Comparison of ENCODE assay signal across 8 mouse cellular contexts in the genomic region with DNA sequence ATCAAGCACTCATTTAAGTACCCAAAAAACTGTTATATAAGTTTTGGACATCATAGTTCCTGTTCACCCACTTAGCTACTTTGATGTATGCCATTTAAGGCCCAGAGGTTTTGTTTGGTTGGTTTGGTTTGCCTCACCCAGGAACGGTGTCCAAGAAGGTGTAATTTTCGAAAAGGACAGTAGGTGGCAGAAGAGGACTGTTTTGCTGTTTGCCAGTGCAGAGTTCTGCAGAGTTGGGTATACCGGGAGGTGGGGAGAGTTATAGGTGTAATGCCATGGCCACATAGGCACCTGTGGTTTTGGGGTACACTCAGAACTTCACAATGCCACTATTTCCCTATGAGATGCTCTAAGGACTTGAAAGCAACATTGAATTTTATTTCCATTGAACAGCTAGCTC. TPM values are rescaled to one million over a fixed set of nuclear protein-coding genes. Genes with fewer than 3 reads are reported as not detected.
DNase-seq lines count a peak whose midpoint lies in the region; ATAC-seq lines count a peak whose summit lies in the region.

No protein-coding gene starts in this region.

- no peak for ATAC-seq in heart, embryonic 11.5 days (replicated peaks; ENCODE audit: insufficient number of reproducible peaks, low FRiP score, low TSS enrichment)
- peak; percentile 71 for ATAC-seq in intestine, embryonic 15.5 days

- 0 out of 2 replicates have a peak, but pooled peaks cover 6% of the 10 kb centered on the region for H3K4me1 ChIP-seq in heart, embryonic 11.5 days (ENCODE audit: control insufficient read depth, insufficient read depth, low read length)
- H3K4me1 ChIP-seq in intestine, embryonic 15.5 days (replicated peaks): no peaks in the 10 kb centered on the region
- no peaks in the 10 kb centered on the region for H3K4me1 ChIP-seq in midbrain, embryonic 10.5 days

- no peak overlapping the region for H3K4me3 ChIP-seq in heart, embryonic 11.5 days (ENCODE audit: low read depth, low read length)
- H3K4me3 ChIP-seq in intestine, embryonic 15.5 days (replicated peaks): no peak overlapping the region
- no peak overlapping the region for H3K4me3 ChIP-seq in midbrain, embryonic 10.5 days

- DNase-seq in heart, adult 11 months: peak; percentile 93
- peak; percentile 45 for DNase-seq in cerebellum, adult 9-11 months
- DNase-seq in frontal cortex, postnatal 10 days (ENCODE audit: low spot score in 2 of 2): peak; percentile 23 to 66
- DNase-seq in left cerebral cortex, postnatal 14 days (ENCODE audit: low spot score in 2 of 2): peak; percentile 80 to 85
- DNase-seq in midbrain, embryonic 10.5 days (ENCODE audit: low spot score): peak; percentile 52
- peak; percentile 55 for DNase-seq in skeletal muscle tissue, adult 2 months (ENCODE audit: low read depth, low spot score)

- H3K9me3 ChIP-seq in heart, embryonic 11.5 days (replicated peaks; ENCODE audit: control insufficient read depth, low read length): no peaks in the 10 kb centered on the region
- H3K9me3 ChIP-seq in intestine, embryonic 15.5 days: no peaks in the 10 kb centered on the region
- H3K9me3 ChIP-seq in midbrain, embryonic 10.5 days (replicated peaks): no peaks in the 10 kb centered on the region

- no peaks in the 10 kb centered on the region for H3K36me3 ChIP-seq in heart, embryonic 11.5 days (ENCODE audit: control insufficient read depth, insufficient read depth, low read length)
- H3K36me3 ChIP-seq in intestine, embryonic 15.5 days: no peaks in the 10 kb centered on the region
- H3K36me3 ChIP-seq in midbrain, embryonic 10.5 days: no peaks in the 10 kb centered on the region

- no peak overlapping the region for H3K27ac ChIP-seq in heart, embryonic 11.5 days (ENCODE audit: low read depth, low read length)
- no peak overlapping the region for H3K27ac ChIP-seq in intestine, embryonic 15.5 days
- H3K27ac ChIP-seq in midbrain, embryonic 10.5 days (replicated peaks): no peak overlapping the region

- intact Hi-C loops in left cerebral cortex, postnatal 14 days (cut with DNase I): loop anchor here (1.0 to 2.0 kb wide), 2 partner anchors 103 to 157 kb away; no protein-coding TSS in a partner anchor

- WGBS in heart, embryonic 11.5 days (ENCODE audit: insufficient replicate concordance): under 1% methylated on average over 3 of the region's 3 CpGs
- 0% methylated on average over 3 of the region's 3 CpGs for WGBS in intestine, embryonic 15.5 days
- 4% methylated on average over 3 of the region's 3 CpGs for WGBS in midbrain, embryonic 10.5 days

- no peaks in the 10 kb centered on the region for H3K27me3 ChIP-seq in heart, embryonic 11.5 days (ENCODE audit: control insufficient read depth, insufficient read depth, low read length)
- H3K27me3 ChIP-seq in intestine, embryonic 15.5 days (replicated peaks): no peaks in the 10 kb centered on the region
- H3K27me3 ChIP-seq in midbrain, embryonic 10.5 days (ENCODE audit: low read depth, poor library complexity, severe bottlenecking): no peaks in the 10 kb centered on the region

- H3K9ac ChIP-seq in heart, embryonic 11.5 days (ENCODE audit: low read depth, low read length): no peak overlapping the region
- no peak overlapping the region for H3K9ac ChIP-seq in intestine, embryonic 15.5 days

- H3K4me2 ChIP-seq in heart, embryonic 11.5 days: no peak overlapping the region
- no peak overlapping the region for H3K4me2 ChIP-seq in intestine, embryonic 15.5 days (replicated peaks)

RNA-seq across cellular contexts. Expression of a gene that starts 38.7 kb away (rescaled TPM):
- 0.20 TPM in 1 of 2 replicates, not detected in the other for polyA plus RNA-seq in heart, embryonic 11.5 days (2014; fragmentation: Nextera tagmentation; extraction: Ambion mirVana)
- 15.3 and 15.5 TPM in 2 replicates for polyA plus RNA-seq in intestine, embryonic 15.5 days (2015; fragmentation: Nextera tagmentation; extraction: Ambion mirVana)
- under 1 TPM; 0.27 to 0.46 TPM for total RNA-seq in left cerebral cortex, postnatal 14 days (2021)
- 0.15 and 0.31 TPM in 2 replicates for polyA plus RNA-seq in midbrain, embryonic 10.5 days (2016; fragmentation: Nextera tagmentation; extraction: Ambion mirVana)

RNA-seq across cellular contexts. Expression of a gene that starts 54.6 kb away (rescaled TPM):
- 171 and 195 TPM in 2 replicates for polyA plus RNA-seq in heart, embryonic 11.5 days (2014; fragmentation: Nextera tagmentation; extraction: Ambion mirVana)
- polyA plus RNA-seq in intestine, embryonic 15.5 days (2015; fragmentation: Nextera tagmentation; extraction: Ambion mirVana): 46.1 and 50.0 TPM in 2 replicates
- 1 to 10 TPM; 5.8 to 6.7 TPM for total RNA-seq in left cerebral cortex, postnatal 14 days (2021)
- 117 and 122 TPM in 2 replicates for polyA plus RNA-seq in midbrain, embryonic 10.5 days (2016; fragmentation: Nextera tagmentation; extraction: Ambion mirVana)

Comparison
In these comparisons a context has a peak if more than half of its experiments do, and no peak if none do; other contexts are left out.
1. RNA of a gene that starts 38.7 kb away (polyA plus RNA-seq): 15.3 to 15.5 TPM in intestine, embryonic 15.5 days; 0.20 TPM in heart, embryonic 11.5 days and 0.15 to 0.31 TPM in midbrain, embryonic 10.5 days; every median in the first group is over 10 times any median in the second.
2. Peak in every context shown above with its lines, with median percentiles within 50 percentile points of each other: DNase-seq.